Mouse (Mus musculus): ENCODE results near the gene Smox. TPM values are rescaled to one million over a fixed set of nuclear protein-coding genes. Genes with fewer than 3 reads are reported as not detected.
A peak's percentile ranks its signal among the peaks of the same experiment; 100 is the strongest.

Gene Smox
- polyA plus RNA-seq, 1 experiment from 2014 or later = 26.8 TPM

DNA sequence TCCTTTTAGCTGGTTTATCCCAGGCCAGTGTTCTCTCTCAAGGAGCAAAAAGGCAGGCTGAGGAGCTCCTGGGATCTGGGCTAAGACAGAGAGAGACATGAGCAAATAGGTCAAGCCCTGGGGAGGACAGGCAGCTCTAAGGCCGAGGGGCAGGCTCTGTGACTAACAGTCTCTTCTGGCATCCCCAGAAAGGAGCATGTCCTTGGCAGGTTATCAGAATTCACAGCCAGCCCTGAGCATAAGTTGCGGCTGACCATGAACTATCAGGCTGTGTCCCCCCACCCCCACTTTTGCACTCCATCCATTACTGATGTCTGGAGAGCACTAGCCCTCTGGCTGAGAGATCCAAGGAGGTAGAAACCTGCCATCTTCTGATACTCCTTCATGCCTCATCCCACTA lies 59.6 kb downstream of the Smox start:
- no peak for TF ChIP-seq CTCF (IDR thresholded peaks at IDR 0.05; ENCODE audit: low read depth)
- H3K4me1 ChIP-seq (replicated peaks; ENCODE audit: insufficient read depth, low read length) = no peaks in the 10 kb centered on the region
- DNase-seq (ENCODE audit: low spot score) = no peak
- no peaks in the 10 kb centered on the region for H3K9me3 ChIP-seq (replicated peaks; ENCODE audit: low read length)
- 49% methylated on average over 2 of the region's 2 CpGs for WGBS
- no peak for ATAC-seq (replicated peaks; ENCODE audit: low FRiP score, low read depth)
- no peak overlapping the region for H3K4me3 ChIP-seq (replicated peaks; ENCODE audit: low read depth, low read length)
- H3K4me2 ChIP-seq (ENCODE audit: low read length) = no peak overlapping the region
- peaks cover 7% of the 10 kb centered on the region for H3K27me3 ChIP-seq (ENCODE audit: insufficient read depth, low read length)
- H3K36me3 ChIP-seq (ENCODE audit: insufficient read depth, low read length) = no peaks in the 10 kb centered on the region
- no peak overlapping the region for H3K9ac ChIP-seq (ENCODE audit: low read depth, low read length)
- H3K27ac ChIP-seq = no peak overlapping the region

- Histone ChIP-seq H3K9me3 (replicated peaks; ENCODE audit: low read length) (no peaks in the 10 kb centered on the region), H3K27ac (no peak overlapping the region), H3K4me2 (ENCODE audit: low read length) (no peak overlapping the region), H3K4me3 (replicated peaks; ENCODE audit: low read depth, low read length) (no peak overlapping the region), H3K27me3 (ENCODE audit: insufficient read depth, low read length) (peaks cover 7% of the 10 kb centered on the region), H3K36me3 (ENCODE audit: insufficient read depth, low read length) (no peaks in the 10 kb centered on the region), H3K4me1 (replicated peaks; ENCODE audit: insufficient read depth, low read length) (no peaks in the 10 kb centered on the region), H3K9ac (ENCODE audit: low read depth, low read length) (no peak overlapping the region)
- ATAC-seq (replicated peaks; ENCODE audit: low FRiP score, low read depth) (no peak), DNase-seq (ENCODE audit: low spot score) (no peak)
- WGBS = 60% methylated on average over 7 of the region's 7 CpGs
- TF ChIP-seq CTCF (IDR thresholded peaks at IDR 0.05; ENCODE audit: low read depth) = no peak
Observed at GRCm38 (mm10) chr2:131551701-131552620, 60.7 kb downstream of the Smox start.

- H3K27ac ChIP-seq = no peak overlapping the region
- DNase-seq (ENCODE audit: low spot score) (no peak), ATAC-seq (replicated peaks; ENCODE audit: low FRiP score, low read depth) (no peak)
- H3K9me3 ChIP-seq (replicated peaks; ENCODE audit: low read length) = no peaks in the 10 kb centered on the region
- no peak for TF ChIP-seq CTCF (IDR thresholded peaks at IDR 0.05; ENCODE audit: low read depth)
- H3K9ac ChIP-seq (ENCODE audit: low read depth, low read length) = no peak overlapping the region
- WGBS = 20% methylated on average over 9 of the region's 9 CpGs
- H3K4me2 ChIP-seq (ENCODE audit: low read length) = no peak overlapping the region
- H3K36me3 ChIP-seq (ENCODE audit: insufficient read depth, low read length) = no peaks in the 10 kb centered on the region
- H3K4me3 ChIP-seq (replicated peaks; ENCODE audit: low read depth, low read length) = no peak overlapping the region
- no peaks in the 10 kb centered on the region for H3K27me3 ChIP-seq (ENCODE audit: insufficient read depth, low read length)
- H3K4me1 ChIP-seq (replicated peaks; ENCODE audit: insufficient read depth, low read length) = no peaks in the 10 kb centered on the region
Observed at GRCm38 (mm10) chr2:131552736-131553400, 61.6 kb downstream of the Smox start.

- ATAC-seq (replicated peaks; ENCODE audit: low FRiP score, low read depth) (no peak), DNase-seq (ENCODE audit: low spot score) (no peak)
- WGBS = 81% methylated on average over 2 of the region's 2 CpGs
- Histone ChIP-seq H3K27ac (no peak overlapping the region), H3K9me3 (replicated peaks; ENCODE audit: low read length) (no peaks in the 10 kb centered on the region), H3K4me3 (replicated peaks; ENCODE audit: low read depth, low read length) (no peak overlapping the region), H3K27me3 (ENCODE audit: insufficient read depth, low read length) (peaks cover 28% of the 10 kb centered on the region), H3K36me3 (ENCODE audit: insufficient read depth, low read length) (no peaks in the 10 kb centered on the region), H3K4me1 (replicated peaks; ENCODE audit: insufficient read depth, low read length) (peaks cover 9% of the 10 kb centered on the region; the same call in 1 of the 2 replicates), H3K4me2 (ENCODE audit: low read length) (0 out of 2 replicates have a peak overlapping the region, but pooled peaks have one; percentile 10), H3K9ac (ENCODE audit: low read depth, low read length) (no peak overlapping the region)
- TF ChIP-seq CTCF (IDR thresholded peaks at IDR 0.05; ENCODE audit: low read depth) = no peak
Observed at GRCm38 (mm10) chr2:131557896-131558295, 66.6 kb downstream of the Smox start.

GRCm38 (mm10) chr2:131560205-131560919 lies 69.1 kb downstream of the Smox start:
- H3K4me1 ChIP-seq (replicated peaks; ENCODE audit: insufficient read depth, low read length) = peaks cover 12% of the 10 kb centered on the region; the same call in 1 of the 2 replicates
- DNase-seq (ENCODE audit: low spot score) = no peak
- no peak overlapping the region for H3K9ac ChIP-seq (ENCODE audit: low read depth, low read length)
- H3K9me3 ChIP-seq (replicated peaks; ENCODE audit: low read length) = no peaks in the 10 kb centered on the region
- 48% methylated on average over 2 of the region's 2 CpGs for WGBS
- peak overlapping the region; percentile 48; the same call in 1 of the 2 replicates for H3K4me3 ChIP-seq (replicated peaks; ENCODE audit: low read depth, low read length)
- TF ChIP-seq CTCF (IDR thresholded peaks at IDR 0.05; ENCODE audit: low read depth) = no peak
- no peak overlapping the region for H3K27ac ChIP-seq
- H3K4me2 ChIP-seq (ENCODE audit: low read length) = peak overlapping the region; percentile 85
- H3K27me3 ChIP-seq (ENCODE audit: insufficient read depth, low read length) = peaks cover 39% of the 10 kb centered on the region
- ATAC-seq (replicated peaks; ENCODE audit: low FRiP score, low read depth) = no peak
- no peaks in the 10 kb centered on the region for H3K36me3 ChIP-seq (ENCODE audit: insufficient read depth, low read length)

GRCm38 (mm10) chr2:131561344-131561870 lies 70.1 kb downstream of the Smox start:
- peak overlapping the region; percentile 54; the same call in 1 of the 2 replicates for H3K9ac ChIP-seq (ENCODE audit: low read depth, low read length)
- ATAC-seq (replicated peaks; ENCODE audit: low FRiP score, low read depth) (no peak), DNase-seq (ENCODE audit: low spot score) (no peak)
- WGBS = 6% methylated on average over 33 of the region's 33 CpGs
- H3K27ac ChIP-seq = no peak overlapping the region
- no peaks in the 10 kb centered on the region for H3K9me3 ChIP-seq (replicated peaks; ENCODE audit: low read length)
- no peaks in the 10 kb centered on the region for H3K36me3 ChIP-seq (ENCODE audit: insufficient read depth, low read length)
- H3K27me3 ChIP-seq (ENCODE audit: insufficient read depth, low read length) = peaks cover 39% of the 10 kb centered on the region
- TF ChIP-seq CTCF (IDR thresholded peaks at IDR 0.05; ENCODE audit: low read depth) = no peak
- H3K4me2 ChIP-seq (ENCODE audit: low read length) = peak overlapping the region; percentile 85
- peaks cover 12% of the 10 kb centered on the region; the same call in 1 of the 2 replicates for H3K4me1 ChIP-seq (replicated peaks; ENCODE audit: insufficient read depth, low read length)
- peak overlapping the region; percentile 48 for H3K4me3 ChIP-seq (replicated peaks; ENCODE audit: low read depth, low read length)

Data from kidney, postnatal 0 days (tissue).